8 mouse cellular contexts compared by ENCODE assay signal in genomic region chr13:100001790-100002196, GRCm38 (mm10). TPM values are rescaled to one million over a fixed set of nuclear protein-coding genes. Genes with fewer than 3 reads are reported as not detected.
DNase-seq lines count a peak whose midpoint lies in the region; ATAC-seq and TF ChIP-seq lines count a peak whose summit lies in the region.

No protein-coding gene starts in this region.

- no peaks in the 10 kb centered on the region for H3K4me1 ChIP-seq in forebrain, embryonic 11.5 days (replicated peaks; ENCODE audit: control insufficient read depth, insufficient read depth, low read length)
- peaks cover 3% of the 10 kb centered on the region; the same call in 1 of the 2 replicates for H3K4me1 ChIP-seq in liver, postnatal 0 days (ENCODE audit: insufficient read depth)

- no peak overlapping the region for H3K4me3 ChIP-seq in forebrain, embryonic 11.5 days (ENCODE audit: low read depth, low read length)
- no peak overlapping the region for H3K4me3 ChIP-seq in liver, postnatal 0 days (ENCODE audit: low read depth, low read length)

- WGBS in forebrain, embryonic 11.5 days: 38% methylated on average over 5 of the region's 5 CpGs
- WGBS in large intestine, adult 2 months: 26% methylated on average over 5 of the region's 5 CpGs
- 26% methylated on average over 5 of the region's 5 CpGs for WGBS in liver, postnatal 0 days (ENCODE audit: insufficient replicate concordance)

- TF ChIP-seq CTCF in brain, embryonic 14.5 days (IDR thresholded peaks at IDR 0.05; ENCODE audit: borderline replicate concordance, extremely low read depth, insufficient read depth, insufficient read length): peak; percentile 89
- peak; percentile 90 for TF ChIP-seq CTCF in liver, postnatal 0 days (IDR thresholded peaks at IDR 0.05; ENCODE audit: low read depth)

- no peaks in the 10 kb centered on the region for H3K9me3 ChIP-seq in forebrain, embryonic 11.5 days (ENCODE audit: control insufficient read depth, low read length)
- H3K9me3 ChIP-seq in liver, postnatal 0 days (ENCODE audit: low read length): no peaks in the 10 kb centered on the region

- intact Hi-C loops in heart, postnatal 10 days (cut with DNase I): loop anchor here (5.0 kb wide), 1 partner anchor 139 kb away; no protein-coding TSS in a partner anchor

- no peak for TF ChIP-seq EP300 in liver, postnatal 0 days (IDR thresholded peaks at IDR 0.05; ENCODE audit: low read depth)

- DNase-seq in CD8-positive naive resting alpha-beta T cell, adult 2 months (ENCODE audit: low read depth in 2 of 2, low spot score in 2 of 2): peak; percentile 56 to 78
- peak; percentile 92 for DNase-seq in brain, embryonic 14.5 days (ENCODE audit: low read depth)
- DNase-seq in forebrain, embryonic 11.5 days (ENCODE audit: low spot score): peak; percentile 84
- peak; percentile 94 for DNase-seq in heart, postnatal 10 days
- DNase-seq in large intestine, adult 2 months (ENCODE audit: low read depth, low spot score): peak; percentile 64
- peak; percentile 87 for DNase-seq in liver, postnatal 0 days
- peak; percentile 74 for DNase-seq in testis, postnatal 14 days (ENCODE audit: low spot score)

- no peaks in the 10 kb centered on the region for H3K36me3 ChIP-seq in forebrain, embryonic 11.5 days (ENCODE audit: control insufficient read depth, insufficient read depth, low read length)
- no peaks in the 10 kb centered on the region for H3K36me3 ChIP-seq in liver, postnatal 0 days (replicated peaks; ENCODE audit: insufficient read depth, low read length)

- no peaks in the 10 kb centered on the region for H3K27me3 ChIP-seq in forebrain, embryonic 11.5 days (ENCODE audit: control insufficient read depth, insufficient read depth, low read length)
- H3K27me3 ChIP-seq in liver, postnatal 0 days (ENCODE audit: insufficient read depth, low read length): no peaks in the 10 kb centered on the region

- H3K4me2 ChIP-seq in forebrain, embryonic 11.5 days (ENCODE audit: low read depth, low read length, severe bottlenecking): no peak overlapping the region
- H3K4me2 ChIP-seq in liver, postnatal 0 days (ENCODE audit: low read depth, low read length): no peak overlapping the region

- ATAC-seq in forebrain, embryonic 11.5 days (replicated peaks; ENCODE audit: low FRiP score): 0 out of 2 replicates have a peak, but pooled peaks have one; percentile 46
- peak; percentile 75 for ATAC-seq in liver, postnatal 0 days
- ATAC-seq in neutrophil, adult 5-6 weeks (ENCODE audit: extremely low read depth, insufficient number of reproducible peaks, low FRiP score, poor library complexity, severe bottlenecking): peak; percentile 94

- no peak overlapping the region for H3K27ac ChIP-seq in forebrain, embryonic 11.5 days (ENCODE audit: low read depth, low read length)
- no peak overlapping the region for H3K27ac ChIP-seq in liver, postnatal 0 days (ENCODE audit: low read depth)

- TF ChIP-seq POLR2A in brain, embryonic 14.5 days (IDR thresholded peaks at IDR 0.05; ENCODE audit: borderline replicate concordance, extremely low read depth, insufficient read depth, insufficient read length, poor library complexity, severe bottlenecking): no peak

- no peak overlapping the region for H3K9ac ChIP-seq in forebrain, embryonic 11.5 days (ENCODE audit: low read length)
- H3K9ac ChIP-seq in liver, postnatal 0 days (replicated peaks): no peak overlapping the region

RNA-seq across cellular contexts. Expression of gene Mccc2, which starts 13.6 kb away (rescaled TPM):
- polyA plus RNA-seq in brain, embryonic 14.5 days (2012; rRNA removed): 12.2 and 15.2 TPM in 2 replicates
- polyA plus RNA-seq in forebrain, embryonic 11.5 days (2014; fragmentation: Nextera tagmentation; extraction: Ambion mirVana): 33.0 and 37.7 TPM in 2 replicates
- total RNA-seq in heart, postnatal 10 days (2021): 10 to 100 TPM; 36.1 to 38.3 TPM
- polyA plus RNA-seq in large intestine, adult 2 months (2012; rRNA removed): 11.2 and 13.3 TPM in 2 replicates
- 32.5 and 35.7 TPM in 2 replicates for polyA plus RNA-seq in liver, postnatal 0 days (2015; fragmentation: Nextera tagmentation; extraction: Ambion mirVana)
- total RNA-seq in neutrophil, adult 5-6 weeks (2017): 8.5 and 8.7 TPM in 2 replicates
